Mouse (Mus musculus): ENCODE measurements around the gene Cmah.

The Cmah gene

DNA sequence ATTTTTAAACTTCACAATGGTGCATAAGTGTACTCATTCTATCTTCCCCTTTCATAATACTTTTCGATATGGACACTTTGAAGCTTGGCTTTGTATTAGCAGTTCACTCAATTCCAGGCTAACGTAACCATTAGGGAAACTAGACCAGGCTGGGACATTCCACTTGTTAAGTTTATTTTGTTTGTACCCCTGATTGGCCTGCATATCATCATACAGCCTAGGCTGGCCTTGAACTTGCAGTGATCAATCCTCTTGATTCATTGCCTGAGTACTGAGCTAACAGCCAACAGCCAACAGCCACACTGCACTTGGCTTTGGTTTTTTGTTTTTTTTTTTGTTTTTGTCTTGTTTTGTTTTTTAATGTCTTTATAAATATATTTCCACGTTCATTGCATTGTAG is 157.6 kb downstream of the Cmah start:
- DNase-seq, result no peak

- DNase-seq, result no peak
Measured at GRCm38 (mm10) chr13:24485964-24486363, 158.8 kb downstream of the Cmah start.

DNA sequence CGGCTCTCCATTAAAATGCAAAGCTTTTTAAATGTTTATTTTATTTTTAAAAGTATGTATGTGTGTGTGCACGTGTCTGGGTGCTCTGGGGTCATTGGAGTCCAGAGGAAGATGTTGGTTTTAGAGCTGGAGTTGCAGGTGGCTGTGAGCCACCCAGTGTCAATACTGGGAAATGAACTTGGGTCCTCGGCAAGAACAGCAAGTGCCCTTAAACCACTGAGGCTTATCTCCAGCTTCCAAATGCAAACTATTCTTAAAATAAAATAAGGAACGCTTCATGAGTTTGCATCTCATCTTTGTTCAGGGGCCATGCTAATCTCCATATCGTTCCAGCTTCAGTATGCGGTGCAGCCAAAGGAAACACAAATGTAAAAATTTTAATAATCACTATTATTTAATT is 159.2 kb downstream of the Cmah start:
- DNase-seq, result no peak

GRCm38 (mm10) chr13:24487061-24487460 is 159.9 kb downstream of the Cmah start:
- no peak for DNase-seq

DNA sequence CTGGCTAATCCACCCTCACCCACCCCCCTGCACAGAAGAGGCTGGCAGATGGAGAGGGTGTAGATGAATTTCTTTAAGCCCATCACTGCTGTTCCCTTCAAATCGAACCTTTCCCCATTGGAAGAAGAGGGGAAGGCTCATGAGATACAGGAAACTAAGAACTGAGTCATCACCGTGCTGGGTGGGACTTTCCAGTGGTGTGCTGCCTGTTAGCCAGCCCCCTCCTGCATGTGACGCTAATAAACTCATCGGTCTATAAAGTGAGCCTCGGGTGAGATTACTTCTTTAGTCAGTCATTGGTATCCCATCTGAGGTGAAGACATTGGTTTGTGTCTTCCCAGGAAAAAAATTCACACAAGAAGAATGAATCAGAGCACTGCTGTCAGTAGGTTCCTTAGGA is 160.3 kb downstream of the Cmah start:
- no peak for DNase-seq

- DNase-seq, result no peak
Measured at GRCm38 (mm10) chr13:24488526-24489070, 161.4 kb downstream of the Cmah start.

DNA sequence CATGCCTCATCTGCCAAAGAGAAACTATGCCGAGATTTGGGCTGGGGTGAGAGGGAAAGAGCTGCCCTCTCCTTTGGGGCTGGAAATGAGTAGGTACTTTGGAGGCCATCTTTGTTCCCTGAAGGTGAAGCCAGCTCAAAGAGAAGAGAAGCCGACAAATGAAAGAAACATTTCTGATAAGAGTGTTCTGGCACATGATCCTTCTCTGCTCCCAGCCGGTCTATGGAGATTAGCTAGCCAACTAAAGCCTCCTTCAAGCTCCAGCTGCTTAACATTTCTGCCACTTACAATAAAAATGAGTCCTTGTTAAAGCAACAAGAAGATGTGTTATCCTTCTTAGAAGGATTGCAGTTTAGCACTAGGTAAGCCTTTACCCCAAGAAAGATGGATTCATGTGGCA is 162.3 kb downstream of the Cmah start:
- DNase-seq, result no peak

GRCm38 (mm10) chr13:24490041-24490440 is 162.8 kb downstream of the Cmah start:
- DNase-seq, result no peak

DNA sequence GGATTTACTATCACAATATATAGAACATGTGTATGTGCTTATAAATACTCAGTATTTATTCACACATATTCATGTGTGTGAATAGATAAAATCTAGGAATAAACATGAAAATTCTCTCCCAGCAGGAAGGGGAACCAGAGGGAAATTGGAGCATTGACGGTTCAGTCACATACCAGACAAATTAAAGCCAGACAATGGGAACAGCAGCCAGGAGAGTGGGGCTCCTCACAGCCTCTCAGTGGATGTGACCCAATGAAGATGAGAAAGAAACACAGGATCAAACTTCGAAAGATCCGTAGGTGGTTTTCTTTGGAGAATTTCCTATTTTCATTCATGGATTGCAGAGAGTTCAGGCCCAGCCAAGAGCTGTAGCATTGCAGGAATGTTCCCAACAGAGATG is 163.9 kb downstream of the Cmah start:
- DNase-seq, result no peak

DNA sequence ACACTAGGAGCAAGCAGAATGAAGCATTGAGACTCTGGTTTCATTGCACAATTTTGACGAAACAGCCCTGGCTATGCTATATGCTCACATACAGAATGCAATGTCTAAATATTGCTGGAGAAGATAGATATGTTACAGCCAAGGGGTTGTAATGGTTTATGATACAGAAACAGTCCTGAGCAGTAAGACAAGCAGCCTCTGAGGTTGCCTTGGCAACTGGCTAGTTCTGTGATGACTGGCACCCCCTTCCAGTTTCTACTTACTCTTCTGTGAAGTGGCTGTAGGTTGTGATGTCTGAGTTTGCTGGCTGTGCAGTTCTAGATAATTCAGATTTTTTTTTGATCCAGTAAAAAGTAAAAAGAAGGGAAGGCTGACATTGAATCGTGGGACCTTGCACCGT is 166.6 kb downstream of the Cmah start:
- DNase-seq, result no peak

- DNase-seq, result no peak
Measured at GRCm38 (mm10) chr13:24496353-24496752, 169.1 kb downstream of the Cmah start.

DNA sequence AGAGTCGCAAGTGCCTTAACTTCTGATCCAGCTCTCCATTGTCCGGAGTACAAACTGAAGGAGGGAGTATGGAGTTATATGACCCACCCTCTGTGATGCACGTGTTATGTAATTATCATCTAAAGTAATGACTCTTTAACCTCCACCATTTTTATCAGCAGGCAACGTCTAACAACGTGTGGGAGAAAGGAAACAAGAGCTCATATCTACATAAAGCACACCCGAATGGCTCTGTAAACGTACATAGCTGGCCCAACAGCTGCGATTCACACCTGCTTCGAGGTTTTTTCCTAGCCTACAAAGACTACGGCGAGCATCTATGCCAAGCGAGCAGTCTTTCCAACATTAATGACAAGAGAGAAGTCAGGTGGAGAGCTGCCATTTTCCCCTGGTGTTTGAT is 169.8 kb downstream of the Cmah start:
- DNase-seq, result no peak

DNA sequence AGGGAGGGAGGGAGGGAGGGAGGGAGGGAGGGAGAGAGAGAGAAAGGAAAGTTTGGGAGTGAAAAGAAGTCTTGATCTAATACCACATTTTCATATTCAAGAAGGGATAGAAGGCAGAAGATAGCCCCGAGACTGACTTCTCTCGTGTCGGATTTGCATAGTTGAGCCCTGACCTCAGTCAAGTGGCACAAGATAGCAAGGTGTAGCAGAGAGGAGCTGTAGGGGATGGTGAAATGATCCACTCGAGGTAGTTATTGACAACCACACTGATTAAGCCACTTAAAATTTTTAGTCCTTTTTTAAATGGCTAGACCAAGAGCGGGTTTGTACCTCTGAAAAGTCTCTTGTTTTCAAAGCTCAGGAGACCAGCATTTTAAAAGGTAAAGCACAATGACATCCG is 171.1 kb downstream of the Cmah start:
- no peak for DNase-seq

DNA sequence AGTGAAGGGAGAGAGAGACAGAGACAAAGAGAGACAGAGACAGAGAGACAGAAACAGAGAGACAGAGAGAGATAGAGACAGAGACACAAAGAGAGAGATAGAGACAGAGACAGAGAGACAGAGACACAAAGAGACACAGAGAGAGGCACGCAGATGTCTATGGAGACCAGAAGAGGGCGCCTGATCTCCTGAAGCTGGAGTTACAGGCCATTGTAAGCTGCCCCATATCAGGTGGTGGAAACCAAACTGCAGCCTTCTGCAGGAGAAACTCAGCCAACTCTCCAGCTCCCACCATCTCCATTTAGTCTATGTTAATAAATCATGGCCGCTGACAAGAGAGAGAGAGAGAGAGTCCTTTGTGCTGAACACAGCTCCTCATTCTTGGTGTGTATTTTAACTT is 172.3 kb downstream of the Cmah start:
- DNase-seq, result peak in 1 of 2 experiments; percentile 4

DNA sequence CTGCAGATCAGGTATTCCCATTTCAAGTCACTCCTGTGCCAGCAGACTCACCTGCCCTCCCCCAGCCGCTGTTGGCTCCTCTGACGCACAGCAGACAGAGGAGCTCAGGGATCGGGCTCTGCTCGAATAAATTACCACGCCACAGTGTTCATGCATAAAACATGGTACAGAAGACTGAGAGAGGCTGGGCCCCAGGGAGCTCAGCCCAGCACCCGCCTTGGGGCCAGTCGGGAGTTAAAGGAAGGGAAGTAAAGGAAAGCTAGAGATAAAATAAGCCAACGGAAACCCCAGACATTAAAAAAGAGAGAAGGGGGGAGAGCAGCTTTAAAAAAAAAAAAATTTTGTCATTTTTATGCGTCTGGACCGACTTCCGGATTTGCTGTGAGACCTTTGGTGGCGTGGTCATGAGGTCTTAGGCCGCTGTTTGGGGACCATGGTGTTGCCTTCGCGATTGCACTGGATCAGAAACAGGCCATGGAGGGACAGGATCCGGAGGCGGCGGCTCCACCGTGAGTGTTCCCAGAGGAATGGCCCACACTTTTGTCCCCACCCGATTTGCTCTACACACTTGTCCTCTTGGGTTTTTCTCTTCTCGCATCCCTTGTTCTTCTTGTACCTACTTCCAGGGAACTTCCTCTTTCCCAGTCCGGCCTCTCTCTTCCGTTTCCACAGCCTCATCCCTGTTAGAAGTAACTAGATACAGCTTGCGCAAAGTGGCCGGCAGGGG is 174.1 kb downstream of the Cmah start:
- DNase-seq, result no peak

DNA sequence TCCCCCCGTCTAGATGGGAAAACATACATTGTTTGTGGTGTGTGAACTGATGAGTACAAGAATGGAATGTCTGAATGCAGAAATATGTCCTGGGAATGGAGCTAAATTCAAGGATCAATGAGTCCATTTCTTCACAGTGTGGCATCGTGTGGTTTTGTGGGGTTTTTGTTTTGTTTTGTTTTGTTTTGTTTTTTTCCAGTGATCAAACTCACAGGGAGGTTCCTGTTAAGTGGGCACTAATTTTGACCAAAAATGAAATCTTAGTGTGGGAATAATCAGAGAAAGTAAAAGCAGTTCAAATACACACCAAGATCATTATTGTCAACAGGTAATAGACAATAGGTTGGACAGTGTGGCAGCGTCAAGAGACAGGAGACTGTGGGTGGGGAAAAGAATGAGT is 174.7 kb downstream of the Cmah start:
- no peak for DNase-seq

- no peak for DNase-seq
Measured at GRCm38 (mm10) chr13:24505812-24506211, 178.6 kb downstream of the Cmah start.

DNA sequence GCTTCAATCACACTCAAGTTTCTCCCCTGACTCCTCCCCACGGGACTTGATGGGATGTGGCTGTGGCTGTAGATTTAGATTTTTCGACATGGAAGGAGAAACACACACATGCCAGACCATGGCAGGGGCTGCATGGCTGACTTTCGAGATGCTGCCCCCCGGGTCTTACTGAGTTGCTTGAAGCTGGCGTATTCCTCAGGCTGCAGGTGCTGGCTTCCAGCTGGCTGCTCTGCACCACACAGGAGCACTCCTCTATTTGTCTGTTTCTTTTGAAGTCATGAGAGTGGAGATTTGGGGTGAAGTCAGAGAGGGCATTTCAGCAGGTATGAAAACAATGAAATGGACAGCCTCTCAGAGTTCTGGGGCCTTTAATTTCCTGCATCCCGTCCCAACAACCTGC is 180.0 kb downstream of the Cmah start:
- no peak for DNase-seq

DNA sequence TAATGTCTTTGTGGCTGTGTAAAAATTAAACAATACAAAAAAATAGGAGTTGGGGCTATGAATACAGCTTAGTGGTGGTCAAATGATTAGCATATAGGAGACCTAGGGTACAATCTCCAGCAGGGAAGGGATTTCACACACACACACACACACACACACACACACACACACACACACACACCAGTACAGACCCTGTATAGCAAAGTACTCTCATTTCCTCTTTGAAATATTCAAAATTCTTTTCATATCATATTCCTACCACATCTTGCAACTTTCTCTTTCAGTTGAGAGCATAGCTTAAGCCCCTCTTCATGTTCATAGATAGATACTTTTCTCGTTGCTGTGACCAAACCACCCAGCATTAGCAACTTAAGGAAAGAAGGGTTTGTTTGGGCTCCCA is 181.7 kb downstream of the Cmah start:
- DNase-seq, result no peak

- DNase-seq, result no peak
Measured at GRCm38 (mm10) chr13:24511367-24511766, 184.2 kb downstream of the Cmah start.

- no peak for DNase-seq
Measured at GRCm38 (mm10) chr13:24511932-24512520, 184.8 kb downstream of the Cmah start.

DNA sequence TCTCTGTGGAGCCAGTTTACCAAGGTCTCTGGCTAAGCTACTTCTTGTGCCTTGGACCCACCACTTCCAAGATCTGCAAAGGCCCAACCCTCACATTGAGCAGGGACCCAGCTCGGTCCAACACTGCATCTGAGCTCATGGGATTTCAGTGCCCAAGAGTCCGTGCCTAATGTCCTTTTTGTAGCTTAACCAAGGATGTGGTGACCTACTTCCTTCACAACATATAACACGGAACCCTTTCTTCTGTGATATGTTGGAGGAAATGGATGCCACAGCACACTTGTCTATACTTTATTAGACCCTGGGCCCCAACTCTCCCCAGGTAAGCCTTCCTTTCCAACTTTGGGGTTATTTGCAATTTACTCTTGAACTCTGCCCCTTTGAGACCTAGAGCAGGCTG is 186.5 kb downstream of the Cmah start:
- no peak for DNase-seq

GRCm38 (mm10) chr13:24515101-24515675 is 188.0 kb downstream of the Cmah start:
- no peak for DNase-seq

DNA sequence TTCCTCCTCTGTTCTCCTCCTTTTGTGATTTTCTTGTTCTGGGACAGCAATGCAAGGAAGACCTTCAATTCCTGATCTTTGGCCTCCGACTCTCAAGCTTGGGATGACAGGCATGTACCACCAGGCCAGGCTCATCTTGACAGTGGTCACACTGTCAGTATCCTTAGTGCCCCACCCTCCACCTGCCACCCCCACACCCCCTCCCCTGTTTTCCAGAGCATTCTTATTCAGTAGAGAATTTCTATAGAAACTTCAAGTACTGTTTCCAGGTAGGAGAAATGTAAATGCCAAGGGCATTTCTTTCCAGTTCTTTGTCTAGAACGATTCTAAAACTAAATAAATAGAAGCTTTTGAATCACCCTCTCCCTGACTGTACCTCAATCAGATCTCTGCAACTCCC is 190.6 kb downstream of the Cmah start:
- no peak for DNase-seq
